Mouse (Mus musculus): ENCODE measurements around the gene Dram1. TPM values are rescaled to one million over a fixed set of nuclear protein-coding genes. Genes with fewer than 3 reads are reported as not detected.

Dram1 gene
- polyA plus RNA-seq, 1 experiment from 2014 or later: 0.50 TPM

- no peaks in the 10 kb centered on the region for H3K27me3 ChIP-seq (ENCODE audit: control insufficient read depth, insufficient read depth, low read length)
- WGBS: 87% methylated on average over 5 of the region's 5 CpGs
Observed at GRCm38 (mm10) chr10:88274045-88274444, 104.8 kb downstream of the Dram1 start.

More at GRCm38 (mm10) chr10:88274045-88274444, 104.8 kb downstream of the Dram1 start:
- Histone ChIP-seq H3K9me3 (ENCODE audit: control insufficient read depth, low read length) (no peaks in the 10 kb centered on the region), H3K36me3 (ENCODE audit: control insufficient read depth, insufficient read depth, low read length) (no peaks in the 10 kb centered on the region), H3K4me1 (ENCODE audit: control insufficient read depth, insufficient read depth, low read length) (no peaks in the 10 kb centered on the region), H3K9ac (replicated peaks; ENCODE audit: low read length) (no peak overlapping the region), H3K4me3 (replicated peaks; ENCODE audit: low read depth, low read length) (no peak overlapping the region), H3K4me2 (ENCODE audit: low read length) (no peak overlapping the region), H3K27ac (replicated peaks; ENCODE audit: low read depth, low read length) (no peak overlapping the region)
- no peak for ATAC-seq (ENCODE audit: low FRiP score, low TSS enrichment)
- no peak for DNase-seq

Other genes with a start within 250 kb of the Dram1 start
- gene Parpbp, start 232.1 kb downstream of the Dram1 start, polyA plus RNA-seq (2014; fragmentation: Nextera tagmentation; extraction: Ambion mirVana): 2.0 and 3.5 TPM in 2 replicates
- gene Nup37, start 232.1 kb downstream of the Dram1 start, polyA plus RNA-seq (2014; fragmentation: Nextera tagmentation; extraction: Ambion mirVana): 29.7 and 37.6 TPM in 2 replicates
- 44.3 and 45.5 TPM in 2 replicates for gene Washc3, start 178.0 kb downstream of the Dram1 start, polyA plus RNA-seq (2014; fragmentation: Nextera tagmentation; extraction: Ambion mirVana)
- 18.1 and 20.0 TPM in 2 replicates for gene Gnptab, start 52 bp upstream of the Dram1 start, polyA plus RNA-seq (2014; fragmentation: Nextera tagmentation; extraction: Ambion mirVana)
- gene Sycp3, start 80.5 kb upstream of the Dram1 start, polyA plus RNA-seq (2014; fragmentation: Nextera tagmentation; extraction: Ambion mirVana): 0.67 TPM in 1 of 2 replicates, not detected in the other
- gene Chpt1, start 125.0 kb upstream of the Dram1 start, polyA plus RNA-seq (2014; fragmentation: Nextera tagmentation; extraction: Ambion mirVana): 8.5 and 8.7 TPM in 2 replicates
- gene Mybpc1, start 226.1 kb upstream of the Dram1 start, polyA plus RNA-seq (2014; fragmentation: Nextera tagmentation; extraction: Ambion mirVana): 1.3 and 4.1 TPM in 2 replicates